Mouse (Mus musculus) gastrocnemius, postnatal 36 days (tissue): ENCODE data around the gene Crip1. TPM values are rescaled to one million over a fixed set of nuclear protein-coding genes. Genes with fewer than 3 reads are reported as not detected.

ENCODE experiments used
- DNase-seq, 2 experiments: peaks; one replicate each; pipeline ENCODE4 v3.0.0; 2022
- intact Hi-C: fragments of 180-260 bp; cut with DNase I; formaldehyde crosslinking; loops from one replicate; pipeline ENCODE4 v1.15.1; 2025
- long read RNA-seq, 2 experiments: library from polyadenylated mRNA; stranded (forward); transcript quantifications; one replicate each; pipeline ENCODE4 v2.0.0; 2021
- total RNA-seq, 2 experiments: library from RNA; stranded (reverse); gene quantifications; 2 replicates each; pipeline ENCODE4 v1.2.3; 2021

The Crip1 gene
- total RNA-seq: 10 to 100 TPM; 73.5 to 88.6 TPM
- long read RNA-seq, experiment 1, transcript Crip1-201 (5 exons, 445 nt): major isoform, 261 of 270 reads
- long read RNA-seq, experiment 1, partial matches to known transcripts: 6 of 270 reads
- long read RNA-seq, experiment 1, other reads (novel, unspliced or antisense): 1 of 270 reads
- long read RNA-seq, experiment 2, transcript Crip1-201 (5 exons, 445 nt): major isoform, 271 of 279 reads
- long read RNA-seq, experiment 2, partial matches to known transcripts: 3 of 279 reads
- long read RNA-seq, experiment 2, other reads (novel, unspliced or antisense): 5 of 279 reads

GRCm38 (mm10) chr12:113146112-113147057 is at the start of gene Crip1:
Gene Crip1, plus strand, starts transcription at chr12:113146316.
- intact Hi-C loops: no loop called here
- DNase-seq: peak; percentile 84 to 92

- intact Hi-C loops: no loop called here
Measured at GRCm38 (mm10) chr12:113097040-113097439, 49.1 kb upstream of the Crip1 start.

GRCm38 (mm10) chr12:113097749-113098281 is 48.3 kb upstream of the Crip1 start, which contains the start of gene Mta1:
Gene Mta1, plus strand, starts transcription at chr12:113098278.
- peak; percentile 47 to 51 for DNase-seq
- intact Hi-C loops: no loop called here

More at GRCm38 (mm10) chr12:113097040-113097439, 49.1 kb upstream of the Crip1 start:
- DNase-seq: no peak

- no peak for DNase-seq
- intact Hi-C loops: no loop called here
Measured at GRCm38 (mm10) chr12:113098530-113099151, 47.5 kb upstream of the Crip1 start.

GRCm38 (mm10) chr12:113099470-113100237 is 46.5 kb upstream of the Crip1 start:
- intact Hi-C loops: no loop called here
- no peak for DNase-seq

- intact Hi-C loops: no loop called here
- DNase-seq: no peak
Measured at GRCm38 (mm10) chr12:113100448-113101076, 45.6 kb upstream of the Crip1 start.

GRCm38 (mm10) chr12:113101251-113101960 is 44.7 kb upstream of the Crip1 start:
- intact Hi-C loops: no loop called here
- no peak for DNase-seq

GRCm38 (mm10) chr12:113102461-113102860 is 43.7 kb upstream of the Crip1 start:
- DNase-seq: peak in 1 of 2 experiments; percentile 59

GRCm38 (mm10) chr12:113103846-113104451 is 42.2 kb upstream of the Crip1 start:
- DNase-seq: no peak

More at GRCm38 (mm10) chr12:113102461-113102860, 43.7 kb upstream of the Crip1 start:
- intact Hi-C loops: no loop called here

GRCm38 (mm10) chr12:113106386-113106785 is 39.7 kb upstream of the Crip1 start:
- no peak for DNase-seq
- intact Hi-C loops: no loop called here

More at GRCm38 (mm10) chr12:113103846-113104451, 42.2 kb upstream of the Crip1 start:
- intact Hi-C loops: no loop called here

- intact Hi-C loops: no loop called here
- DNase-seq: no peak
Measured at GRCm38 (mm10) chr12:113107431-113108124, 38.5 kb upstream of the Crip1 start.

- intact Hi-C loops: no loop called here
- DNase-seq: no peak
Measured at GRCm38 (mm10) chr12:113108528-113109283, 37.4 kb upstream of the Crip1 start.

- intact Hi-C loops: no loop called here
- DNase-seq: no peak
Measured at GRCm38 (mm10) chr12:113109801-113110200, 36.3 kb upstream of the Crip1 start.

- no peak for DNase-seq
- intact Hi-C loops: no loop called here
Measured at GRCm38 (mm10) chr12:113114141-113114540, 32.0 kb upstream of the Crip1 start.

GRCm38 (mm10) chr12:113114856-113115538 is 31.1 kb upstream of the Crip1 start:
- no peak for DNase-seq
- intact Hi-C loops: no loop called here
